Mouse (Mus musculus): ENCODE results near the gene Actb. TPM values are rescaled to one million over a fixed set of nuclear protein-coding genes. Genes with fewer than 3 reads are reported as not detected.

Actb gene
- 2,590 and 2,602 TPM in 2 replicates for polyA plus RNA-seq (2012; rRNA removed)

GRCm38 (mm10) chr5:142906532-142907047 is at the start of gene Actb:
TSS of gene Actb (minus strand) at chr5:142906754.
- Histone ChIP-seq H3K4me3 (ENCODE audit: insufficient read depth, low read length) (peak within 1 kb of the TSS; percentile 96), H3K27ac (ENCODE audit: insufficient read depth, low read length) (peak within 1 kb of the TSS; percentile 100), H3K4me1 (ENCODE audit: control insufficient read depth, insufficient read depth, low read length) (peaks cover 11% of the 10 kb centered on the region; the same call in 1 of the 2 replicates)
- peak; percentile 100 for TF ChIP-seq POLR2A (IDR thresholded peaks at IDR 0.05; ENCODE audit: extremely low read depth, insufficient read depth, low read length)
- no peak for TF ChIP-seq CTCF (IDR thresholded peaks at IDR 0.05; ENCODE audit: extremely low read depth, insufficient read depth, low read length)

GRCm38 (mm10) chr5:142953641-142954040 is 47.1 kb upstream of the Actb start:
- Histone ChIP-seq H3K4me1 (ENCODE audit: control insufficient read depth, insufficient read depth, low read length) (no peaks in the 10 kb centered on the region), H3K4me3 (ENCODE audit: insufficient read depth, low read length) (no peak overlapping the region), H3K27ac (ENCODE audit: insufficient read depth, low read length) (0 out of 2 replicates have a peak overlapping the region, but pooled peaks have one; percentile 2)
- no peak for TF ChIP-seq POLR2A (IDR thresholded peaks at IDR 0.05; ENCODE audit: extremely low read depth, insufficient read depth, low read length)
- no peak for TF ChIP-seq CTCF (IDR thresholded peaks at IDR 0.05; ENCODE audit: extremely low read depth, insufficient read depth, low read length)

- Histone ChIP-seq H3K4me3 (ENCODE audit: insufficient read depth, low read length) (no peak overlapping the region), H3K27ac (ENCODE audit: insufficient read depth, low read length) (no peak overlapping the region), H3K4me1 (ENCODE audit: control insufficient read depth, insufficient read depth, low read length) (no peaks in the 10 kb centered on the region)
- TF ChIP-seq POLR2A (IDR thresholded peaks at IDR 0.05; ENCODE audit: extremely low read depth, insufficient read depth, low read length), result no peak
- no peak for TF ChIP-seq CTCF (IDR thresholded peaks at IDR 0.05; ENCODE audit: extremely low read depth, insufficient read depth, low read length)
Measured at GRCm38 (mm10) chr5:142950405-142950804, 43.9 kb upstream of the Actb start.

- no peak overlapping the region for H3K27ac ChIP-seq (ENCODE audit: insufficient read depth, low read length)
- no peak overlapping the region for H3K4me3 ChIP-seq (ENCODE audit: insufficient read depth, low read length)
- TF ChIP-seq CTCF (IDR thresholded peaks at IDR 0.05; ENCODE audit: extremely low read depth, insufficient read depth, low read length) (no peak), POLR2A (IDR thresholded peaks at IDR 0.05; ENCODE audit: extremely low read depth, insufficient read depth, low read length) (no peak)
- no peaks in the 10 kb centered on the region for H3K4me1 ChIP-seq (ENCODE audit: control insufficient read depth, insufficient read depth, low read length)
Measured at GRCm38 (mm10) chr5:142949580-142949979, 43.0 kb upstream of the Actb start.

- H3K4me1 ChIP-seq (ENCODE audit: control insufficient read depth, insufficient read depth, low read length), result no peaks in the 10 kb centered on the region
Measured at GRCm38 (mm10) chr5:142947460-142947859, 40.9 kb upstream of the Actb start.

GRCm38 (mm10) chr5:142944979-142945682 is 38.6 kb upstream of the Actb start:
- TF ChIP-seq POLR2A (IDR thresholded peaks at IDR 0.05; ENCODE audit: extremely low read depth, insufficient read depth, low read length), result no peak
- no peak for TF ChIP-seq CTCF (IDR thresholded peaks at IDR 0.05; ENCODE audit: extremely low read depth, insufficient read depth, low read length)
- H3K27ac ChIP-seq (ENCODE audit: insufficient read depth, low read length), result no peak overlapping the region
- H3K4me1 ChIP-seq (ENCODE audit: control insufficient read depth, insufficient read depth, low read length), result no peaks in the 10 kb centered on the region
- H3K4me3 ChIP-seq (ENCODE audit: insufficient read depth, low read length), result no peak overlapping the region

More at GRCm38 (mm10) chr5:142947460-142947859, 40.9 kb upstream of the Actb start:
- H3K4me3 ChIP-seq (ENCODE audit: insufficient read depth, low read length), result no peak overlapping the region
- no peak overlapping the region for H3K27ac ChIP-seq (ENCODE audit: insufficient read depth, low read length)
- no peak for TF ChIP-seq POLR2A (IDR thresholded peaks at IDR 0.05; ENCODE audit: extremely low read depth, insufficient read depth, low read length)
- TF ChIP-seq CTCF (IDR thresholded peaks at IDR 0.05; ENCODE audit: extremely low read depth, insufficient read depth, low read length), result no peak

GRCm38 (mm10) chr5:142940393-142940792 is 33.8 kb upstream of the Actb start:
- peaks cover 2% of the 10 kb centered on the region; the same call in 1 of the 2 replicates for H3K4me1 ChIP-seq (ENCODE audit: control insufficient read depth, insufficient read depth, low read length)
- TF ChIP-seq POLR2A (IDR thresholded peaks at IDR 0.05; ENCODE audit: extremely low read depth, insufficient read depth, low read length), result no peak
- no peak for TF ChIP-seq CTCF (IDR thresholded peaks at IDR 0.05; ENCODE audit: extremely low read depth, insufficient read depth, low read length)

GRCm38 (mm10) chr5:142937956-142938727 is 31.6 kb upstream of the Actb start:
- no peak overlapping the region for H3K4me3 ChIP-seq (ENCODE audit: insufficient read depth, low read length)
- H3K27ac ChIP-seq (ENCODE audit: insufficient read depth, low read length), result no peak overlapping the region
- TF ChIP-seq POLR2A (IDR thresholded peaks at IDR 0.05; ENCODE audit: extremely low read depth, insufficient read depth, low read length) (no peak), CTCF (IDR thresholded peaks at IDR 0.05; ENCODE audit: extremely low read depth, insufficient read depth, low read length) (no peak)
- H3K4me1 ChIP-seq (ENCODE audit: control insufficient read depth, insufficient read depth, low read length), result peaks cover 2% of the 10 kb centered on the region; the same call in 1 of the 2 replicates

More at GRCm38 (mm10) chr5:142940393-142940792, 33.8 kb upstream of the Actb start:
- Histone ChIP-seq H3K4me3 (ENCODE audit: insufficient read depth, low read length) (no peak overlapping the region), H3K27ac (ENCODE audit: insufficient read depth, low read length) (no peak overlapping the region)

GRCm38 (mm10) chr5:142936336-142936719 is 29.8 kb upstream of the Actb start:
- no peak overlapping the region for H3K4me3 ChIP-seq (ENCODE audit: insufficient read depth, low read length)
- TF ChIP-seq CTCF (IDR thresholded peaks at IDR 0.05; ENCODE audit: extremely low read depth, insufficient read depth, low read length), result peak; percentile 83
- no peak for TF ChIP-seq POLR2A (IDR thresholded peaks at IDR 0.05; ENCODE audit: extremely low read depth, insufficient read depth, low read length)
- H3K27ac ChIP-seq (ENCODE audit: insufficient read depth, low read length), result no peak overlapping the region
- H3K4me1 ChIP-seq (ENCODE audit: control insufficient read depth, insufficient read depth, low read length), result peaks cover 2% of the 10 kb centered on the region; the same call in 1 of the 2 replicates

All from cortical plate, adult 2 months (tissue).